ENCODE assay signal across 17 mouse cellular contexts in genomic region chr15:79502891-79503341, GRCm38 (mm10). TPM values are rescaled to one million over a fixed set of nuclear protein-coding genes. Genes with fewer than 3 reads are reported as not detected.
DNase-seq lines count a peak whose midpoint lies in the region; ATAC-seq lines count a peak whose summit lies in the region.
"Had no signal": no experiment of that assay in that cellular context is flagged by ENCODE, and none has a peak within 500 bp of the region (broad histone marks: within the 10 kb centered on the region; RNA-seq: fewer than 3 reads in every experiment).

No protein-coding gene starts in this region.

- peak overlapping the region; percentile 10 for H3K4me3 ChIP-seq in megakaryocyte, embryonic 14.5 days (replicated peaks)
- H3K4me3 ChIP-seq: hindbrain, embryonic 10.5 days; limb, embryonic 10.5 days; liver, embryonic 15.5 days had no signal

- H3K4me1 ChIP-seq in megakaryocyte, embryonic 14.5 days, result peaks cover 20% of the 10 kb centered on the region

- no peaks in the 10 kb centered on the region for H3K36me3 ChIP-seq in megakaryocyte, embryonic 14.5 days (replicated peaks; ENCODE audit: low read length)
- H3K36me3 ChIP-seq: G1E; hindbrain, embryonic 10.5 days; limb, embryonic 10.5 days; liver, embryonic 15.5 days had no signal

- no peak for DNase-seq in frontal cortex, postnatal 25 days (ENCODE audit: low spot score in 2 of 2)
- DNase-seq in layer of hippocampus, postnatal 25 days (ENCODE audit: extremely low spot score in 1 of 2, low spot score in 1 of 2), result peak; percentile 41 to 63
- DNase-seq in right cerebral cortex, postnatal 4 days, result peak; percentile 55
- no peak for DNase-seq in ovary, postnatal 36 days (ENCODE audit: low spot score)
- no peak for DNase-seq in spleen, postnatal 14 days (ENCODE audit: low spot score in 2 of 2)
- DNase-seq: B cell, adult 2 months; cerebellum, adult 9-11 months; kidney, adult 11 months; lung, postnatal 36 days had no signal

- H3K9me3 ChIP-seq in megakaryocyte, embryonic 14.5 days, result peaks cover 5% of the 10 kb centered on the region; the same call in 1 of the 2 replicates
- H3K9me3 ChIP-seq: G1E; hindbrain, embryonic 10.5 days; limb, embryonic 10.5 days; liver, embryonic 15.5 days had no signal

- peaks cover 100% of the 10 kb centered on the region for H3K27me3 ChIP-seq in megakaryocyte, embryonic 14.5 days (replicated peaks)

- peak; percentile 36 for ATAC-seq in frontal cortex, adult (ENCODE audit: low TSS enrichment)
- ATAC-seq in megakaryocyte, adult 5-6 weeks (ENCODE audit: poor library complexity, severe bottlenecking), result no peak

RNA-seq across cellular contexts. Expression of gene Kcnj4, which starts 2.1 kb away (rescaled TPM):
- polyA plus RNA-seq in megakaryocyte, embryonic 14.5 days (2012; ENCODE audit: insufficient read depth, low replicate concordance), result not detected in 2 replicates
- total RNA-seq in megakaryocyte, adult 5-6 weeks (2015), result not detected in 2 replicates
- total RNA-seq in megakaryocyte, adult 5-6 weeks (2017), result not detected in 2 replicates
- 10 to 100 TPM; 85.0 to 86.9 TPM for total RNA-seq in layer of hippocampus, postnatal 25 days (2021)
- polyA plus RNA-seq: G1E; hindbrain, embryonic 10.5 days; limb, embryonic 10.5 days; liver, embryonic 15.5 days; thymus, postnatal 0 days had no signal

RNA-seq across cellular contexts. Expression of gene Kdelr3, which starts 13.3 kb away (rescaled TPM):
- polyA plus RNA-seq in megakaryocyte, embryonic 14.5 days (2012; ENCODE audit: insufficient read depth, low replicate concordance), result not detected in 2 replicates
- not detected in 2 replicates for total RNA-seq in megakaryocyte, adult 5-6 weeks (2015)
- total RNA-seq in megakaryocyte, adult 5-6 weeks (2017), result not detected in 2 replicates
- under 1 TPM; 0.37 to 0.68 TPM for total RNA-seq in layer of hippocampus, postnatal 25 days (2021)
- polyA plus RNA-seq: G1E had no signal

RNA-seq across cellular contexts. Expression of gene Ddx17, which starts 43.6 kb away (rescaled TPM):
- 12.7 and 14.2 TPM in 2 replicates for polyA plus RNA-seq in megakaryocyte, embryonic 14.5 days (2012; ENCODE audit: insufficient read depth, low replicate concordance)
- total RNA-seq in megakaryocyte, adult 5-6 weeks (2015), result 108 TPM in 2 replicates
- 146 and 163 TPM in 2 replicates for total RNA-seq in megakaryocyte, adult 5-6 weeks (2017)
- 100 to 1,000 TPM; 275 to 348 TPM for total RNA-seq in layer of hippocampus, postnatal 25 days (2021)

RNA-seq across cellular contexts. Expression of gene Csnk1e, which starts 47.5 kb away (rescaled TPM):
- polyA plus RNA-seq in megakaryocyte, embryonic 14.5 days (2012; ENCODE audit: insufficient read depth, low replicate concordance), result 77.4 and 115 TPM in 2 replicates
- 33.3 and 39.4 TPM in 2 replicates for total RNA-seq in megakaryocyte, adult 5-6 weeks (2015)
- total RNA-seq in megakaryocyte, adult 5-6 weeks (2017), result 29.3 and 32.0 TPM in 2 replicates
- 100 to 1,000 TPM; 110 to 121 TPM for total RNA-seq in layer of hippocampus, postnatal 25 days (2021)
- polyA plus RNA-seq: G1E had no signal

Comparison
In these comparisons a context has a peak if more than half of its experiments do, and no peak if none do; other contexts are left out.
1. DNase-seq: peak in layer of hippocampus, postnatal 25 days (2 of 2) and right cerebral cortex, postnatal 4 days (single experiment); none in frontal cortex, postnatal 25 days (0 of 2), ovary, postnatal 36 days (single experiment) and spleen, postnatal 14 days (0 of 2).
2. RNA of gene Kcnj4, which starts 2.1 kb away (total RNA-seq): 85.0 to 86.9 TPM in layer of hippocampus, postnatal 25 days; not detected in megakaryocyte, adult 5-6 weeks; every median in the first group is over 10 times any median in the second.